Comparison of ENCODE assay signal across 5 mouse cellular contexts in genomic region chr1:21267466-21267865, GRCm38 (mm10). TPM values are rescaled to one million over a fixed set of nuclear protein-coding genes. Genes with fewer than 3 reads are reported as not detected.
"Had no signal": no experiment of that assay in that cellular context is flagged by ENCODE, and none has a peak within 500 bp of the region (broad histone marks: within the 10 kb centered on the region; RNA-seq: fewer than 3 reads in every experiment).

No protein-coding gene starts in this region.

RNA-seq across cellular contexts. Expression of gene Gsta3, which starts 27.1 kb away (rescaled TPM):
- total RNA-seq: common myeloid progenitor, adult 5-6 weeks; forebrain, postnatal 0 days; gastrocnemius, postnatal 14 days had no signal
- polyA plus RNA-seq: embryonic facial prominence, embryonic 11.5 days had no signal

RNA-seq across cellular contexts. Expression of gene Tmem14a, which starts 49.1 kb away (rescaled TPM):
- polyA plus RNA-seq: erythroblast, embryonic 14.5 days had no signal
